In the genomic region with DNA sequence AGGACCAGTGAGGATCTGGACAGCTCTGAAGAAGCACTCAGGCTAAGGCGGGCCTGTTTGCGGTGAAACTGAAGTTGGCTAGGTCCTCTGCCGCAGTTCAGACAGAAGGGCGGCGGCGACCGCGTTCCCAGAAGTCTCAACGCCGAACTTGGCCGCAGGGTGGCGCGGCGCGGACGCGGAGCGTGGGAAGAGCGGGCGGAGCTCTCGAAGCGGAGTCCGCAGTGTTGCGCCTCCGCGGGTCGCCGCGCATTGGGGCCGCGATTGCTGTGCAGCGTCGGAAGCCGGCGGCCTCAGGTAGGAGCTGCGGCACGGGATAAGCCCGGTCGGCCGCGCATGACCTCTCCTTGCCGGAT, we compare ENCODE assay signal across 8 mouse cellular contexts. TPM values are rescaled to one million over a fixed set of nuclear protein-coding genes. Genes with fewer than 3 reads are reported as not detected.
DNase-seq lines count a peak whose midpoint lies in the region; ATAC-seq and TF ChIP-seq lines count a peak whose summit lies in the region.

No protein-coding gene starts in this region.

- peak; percentile 92 for ATAC-seq in forebrain, embryonic 12.5 days (ENCODE audit: low FRiP score)
- ATAC-seq in heart, postnatal 0 days (ENCODE audit: insufficient read depth, low read depth) = peak; percentile 92
- ATAC-seq in liver, embryonic 14.5 days (ENCODE audit: insufficient read depth) = peak; percentile 85
- ATAC-seq in neural tube, embryonic 11.5 days (ENCODE audit: insufficient read depth, low FRiP score, low TSS enrichment) = peak; percentile 91
- ATAC-seq in stomach, embryonic 16.5 days (ENCODE audit: insufficient read depth, low FRiP score) = peak; percentile 91

- peak; percentile 80 for DNase-seq in c-Kit-positive CD71-positive TER-119-positive erythroid progenitor cells, embryonic 14.5 days (ENCODE audit: low spot score)
- peak; percentile 54 for DNase-seq in heart, postnatal 0 days (ENCODE audit: low spot score)
- peak; percentile 92 to 98 for DNase-seq in kidney, postnatal 36 days
- peak; percentile 60 to 63 (median 61) for DNase-seq in liver, embryonic 14.5 days (ENCODE audit: low read depth in 3 of 3, low spot score in 3 of 3)
- peak; percentile 91 for DNase-seq in neural tube, embryonic 11.5 days (ENCODE audit: low spot score)

- WGBS in forebrain, embryonic 12.5 days = under 1% methylated on average over 40 of the region's 42 CpGs
- WGBS in heart, postnatal 0 days = under 1% methylated on average over 37 of the region's 42 CpGs
- under 1% methylated on average over 42 of the region's 42 CpGs for WGBS in liver, embryonic 14.5 days (ENCODE audit: insufficient replicate concordance)
- 1% methylated on average over 42 of the region's 42 CpGs for WGBS in neural tube, embryonic 11.5 days
- under 1% methylated on average over 42 of the region's 42 CpGs for WGBS in stomach, embryonic 16.5 days

- no peak for TF ChIP-seq POLR2A in ES-Bruce4 (IDR thresholded peaks at IDR 0.05; ENCODE audit: insufficient read depth, low read length)

- peak overlapping the region; percentile 67 for H3K4me3 ChIP-seq in ES-Bruce4 (ENCODE audit: low read depth, low read length)
- peak overlapping the region; percentile 65 for H3K4me3 ChIP-seq in forebrain, embryonic 12.5 days (replicated peaks)
- H3K4me3 ChIP-seq in heart, postnatal 0 days (ENCODE audit: low read depth, low read length) = peak overlapping the region; percentile 83
- H3K4me3 ChIP-seq in liver, embryonic 14.5 days (ENCODE audit: insufficient read depth in 1 of 2, low read depth in 2 of 2, low read length in 2 of 2) = peak overlapping the region; percentile 70 to 77
- peak overlapping the region; percentile 70 for H3K4me3 ChIP-seq in neural tube, embryonic 11.5 days (ENCODE audit: low read depth, low read length)
- H3K4me3 ChIP-seq in stomach, embryonic 16.5 days (replicated peaks; ENCODE audit: low read length) = peak overlapping the region; percentile 76

- peak; percentile 68 for TF ChIP-seq CTCF in ES-Bruce4 (IDR thresholded peaks at IDR 0.05; ENCODE audit: low read depth, low read length)
- peak; percentile 85 for TF ChIP-seq CTCF in heart, postnatal 0 days (IDR thresholded peaks at IDR 0.05; ENCODE audit: low read depth)
- peak; percentile 87 for TF ChIP-seq CTCF in liver, embryonic 14.5 days (IDR thresholded peaks at IDR 0.05; ENCODE audit: low read depth)

- no peak overlapping the region for H3K27ac ChIP-seq in ES-Bruce4 (ENCODE audit: insufficient read depth, low read length)
- peak overlapping the region; percentile 68 for H3K27ac ChIP-seq in forebrain, embryonic 12.5 days
- H3K27ac ChIP-seq in heart, postnatal 0 days (ENCODE audit: low read depth) = peak overlapping the region; percentile 77
- H3K27ac ChIP-seq in liver, embryonic 14.5 days = no peak overlapping the region
- 0 out of 2 replicates have a peak overlapping the region, but pooled peaks have one; percentile 27 for H3K27ac ChIP-seq in neural tube, embryonic 11.5 days (ENCODE audit: low read depth, low read length)
- H3K27ac ChIP-seq in stomach, embryonic 16.5 days (ENCODE audit: low read length) = peak overlapping the region; percentile 79

- H3K36me3 ChIP-seq in ES-Bruce4 (ENCODE audit: control insufficient read depth, insufficient read depth, low read length, poor library complexity, severe bottlenecking) = no peaks in the 10 kb centered on the region
- H3K36me3 ChIP-seq in forebrain, embryonic 12.5 days (replicated peaks) = no peaks in the 10 kb centered on the region
- H3K36me3 ChIP-seq in heart, postnatal 0 days (replicated peaks; ENCODE audit: control insufficient read depth, insufficient read depth, low read length) = no peaks in the 10 kb centered on the region
- H3K36me3 ChIP-seq in liver, embryonic 14.5 days (replicated peaks; ENCODE audit: control insufficient read depth, insufficient read depth, low read depth) = no peaks in the 10 kb centered on the region
- no peaks in the 10 kb centered on the region for H3K36me3 ChIP-seq in neural tube, embryonic 11.5 days (ENCODE audit: control insufficient read depth, insufficient read depth, low read length)
- no peaks in the 10 kb centered on the region for H3K36me3 ChIP-seq in stomach, embryonic 16.5 days (ENCODE audit: control insufficient read depth, insufficient read depth, low read length)

- H3K4me1 ChIP-seq in ES-Bruce4 (ENCODE audit: control insufficient read depth, insufficient read depth, low read length) = no peaks in the 10 kb centered on the region
- peaks cover 21% of the 10 kb centered on the region for H3K4me1 ChIP-seq in forebrain, embryonic 12.5 days
- peaks cover 15% of the 10 kb centered on the region for H3K4me1 ChIP-seq in heart, postnatal 0 days (ENCODE audit: control insufficient read depth, insufficient read depth)
- peaks cover 20 to 24% of the 10 kb centered on the region in 2 experiments for H3K4me1 ChIP-seq in liver, embryonic 14.5 days (replicated peaks; ENCODE audit: control insufficient read depth in 2 of 2, insufficient read depth in 2 of 2, low read length in 1 of 2)
- H3K4me1 ChIP-seq in neural tube, embryonic 11.5 days (ENCODE audit: control insufficient read depth, insufficient read depth, low read length) = peaks cover 5% of the 10 kb centered on the region; the same call in 1 of the 2 replicates
- H3K4me1 ChIP-seq in stomach, embryonic 16.5 days (ENCODE audit: control insufficient read depth, insufficient read depth, low read length) = peaks cover 13% of the 10 kb centered on the region; the same call in 1 of the 2 replicates

- no peaks in the 10 kb centered on the region for H3K27me3 ChIP-seq in ES-Bruce4 (ENCODE audit: control insufficient read depth, insufficient read depth, low read length, poor library complexity, severe bottlenecking)
- H3K27me3 ChIP-seq in forebrain, embryonic 12.5 days = no peaks in the 10 kb centered on the region
- no peaks in the 10 kb centered on the region for H3K27me3 ChIP-seq in heart, postnatal 0 days (ENCODE audit: control insufficient read depth, insufficient read depth, low read length)
- H3K27me3 ChIP-seq in liver, embryonic 14.5 days (ENCODE audit: control insufficient read depth, insufficient read depth, low read length) = no peaks in the 10 kb centered on the region
- H3K27me3 ChIP-seq in neural tube, embryonic 11.5 days (ENCODE audit: control insufficient read depth, insufficient read depth, low read length) = no peaks in the 10 kb centered on the region
- no peaks in the 10 kb centered on the region for H3K27me3 ChIP-seq in stomach, embryonic 16.5 days (ENCODE audit: control insufficient read depth, insufficient read depth, low read length)

- H3K9me3 ChIP-seq in ES-Bruce4 (replicated peaks; ENCODE audit: control insufficient read depth, insufficient read depth, low read length, poor library complexity, severe bottlenecking) = no peaks in the 10 kb centered on the region
- H3K9me3 ChIP-seq in forebrain, embryonic 12.5 days = no peaks in the 10 kb centered on the region
- no peaks in the 10 kb centered on the region for H3K9me3 ChIP-seq in heart, postnatal 0 days (replicated peaks; ENCODE audit: control insufficient read depth, low read length)
- no peaks in the 10 kb centered on the region for H3K9me3 ChIP-seq in liver, embryonic 14.5 days (ENCODE audit: control insufficient read depth, low read length)
- H3K9me3 ChIP-seq in neural tube, embryonic 11.5 days (ENCODE audit: control insufficient read depth, low read length) = no peaks in the 10 kb centered on the region
- H3K9me3 ChIP-seq in stomach, embryonic 16.5 days (replicated peaks; ENCODE audit: control insufficient read depth, low read length) = no peaks in the 10 kb centered on the region

- H3K9ac ChIP-seq in ES-Bruce4 (ENCODE audit: low read depth, poor library complexity, severe bottlenecking) = peak overlapping the region; percentile 52
- peak overlapping the region; percentile 71 for H3K9ac ChIP-seq in forebrain, embryonic 12.5 days
- peak overlapping the region; percentile 70 for H3K9ac ChIP-seq in heart, postnatal 0 days (replicated peaks; ENCODE audit: low read depth, low read length)
- H3K9ac ChIP-seq in liver, embryonic 14.5 days (replicated peaks) = peak overlapping the region; percentile 73
- H3K9ac ChIP-seq in neural tube, embryonic 11.5 days (ENCODE audit: low read length) = peak overlapping the region; percentile 67
- H3K9ac ChIP-seq in stomach, embryonic 16.5 days (ENCODE audit: low read length) = peak overlapping the region; percentile 88

- TF ChIP-seq EP300 in ES-Bruce4 (IDR thresholded peaks at IDR 0.05; ENCODE audit: insufficient read depth, low read depth, low read length) = no peak
- TF ChIP-seq EP300 in heart, postnatal 0 days (IDR thresholded peaks at IDR 0.05; ENCODE audit: low read depth) = no peak
- no peak for TF ChIP-seq EP300 in liver, embryonic 14.5 days (IDR thresholded peaks at IDR 0.05; ENCODE audit: low read depth)

- H3K4me2 ChIP-seq in forebrain, embryonic 12.5 days = peak overlapping the region; percentile 87
- H3K4me2 ChIP-seq in heart, postnatal 0 days (ENCODE audit: low read depth, low read length) = peak overlapping the region; percentile 91
- H3K4me2 ChIP-seq in liver, embryonic 14.5 days (ENCODE audit: low read depth) = peak overlapping the region; percentile 94
- H3K4me2 ChIP-seq in neural tube, embryonic 11.5 days (ENCODE audit: low read depth) = peak overlapping the region; percentile 95
- peak overlapping the region; percentile 95 for H3K4me2 ChIP-seq in stomach, embryonic 16.5 days (ENCODE audit: low read depth, low read length)

RNA-seq across cellular contexts. Expression of a gene that starts 37.5 kb away (rescaled TPM):
- polyA plus RNA-seq in ES-Bruce4 (2011; ENCODE audit: insufficient read depth, insufficient read length, low read depth, missing spikeins) = 0.52 and 0.70 TPM in 2 replicates
- 35.8 and 36.5 TPM in 2 replicates for polyA plus RNA-seq in forebrain, embryonic 12.5 days (2016; fragmentation: Nextera tagmentation; extraction: Ambion mirVana)
- total RNA-seq in heart, postnatal 0 days (2014; rRNA removed; ENCODE audit: low replicate concordance) = 173 and 187 TPM in 2 replicates
- polyA plus RNA-seq in heart, postnatal 0 days (2015; fragmentation: Nextera tagmentation; extraction: Ambion mirVana) = 116 and 128 TPM in 2 replicates
- polyA plus RNA-seq in liver, embryonic 14.5 days (2012; rRNA removed) = 5.8 and 7.7 TPM in 2 replicates
- polyA plus RNA-seq in liver, embryonic 14.5 days (2014; fragmentation: Nextera tagmentation; extraction: Ambion mirVana) = 10.6 and 11.2 TPM in 2 replicates
- polyA plus RNA-seq in neural tube, embryonic 11.5 days (2014; fragmentation: Nextera tagmentation; extraction: Ambion mirVana) = 62.2 and 67.0 TPM in 2 replicates
- polyA plus RNA-seq in stomach, embryonic 16.5 days (2015; fragmentation: Nextera tagmentation; extraction: Ambion mirVana) = 105 and 111 TPM in 2 replicates

Comparison
In these comparisons a context has a peak if more than half of its experiments do, and no peak if none do; other contexts are left out.
1. H3K27ac ChIP-seq: peak in forebrain, embryonic 12.5 days (single experiment), heart, postnatal 0 days (single experiment), neural tube, embryonic 11.5 days (single experiment) and stomach, embryonic 16.5 days (single experiment); none in ES-Bruce4 (single experiment) and liver, embryonic 14.5 days (single experiment).
2. Peak in every context shown above with its lines, with median percentiles within 50 percentile points of each other: H3K4me3 ChIP-seq, H3K9ac ChIP-seq, CTCF ChIP-seq, DNase-seq, ATAC-seq and H3K4me2 ChIP-seq.